Mouse (Mus musculus): Measurements from ENCODE around the gene Adam23.

Adam23 gene

DNA sequence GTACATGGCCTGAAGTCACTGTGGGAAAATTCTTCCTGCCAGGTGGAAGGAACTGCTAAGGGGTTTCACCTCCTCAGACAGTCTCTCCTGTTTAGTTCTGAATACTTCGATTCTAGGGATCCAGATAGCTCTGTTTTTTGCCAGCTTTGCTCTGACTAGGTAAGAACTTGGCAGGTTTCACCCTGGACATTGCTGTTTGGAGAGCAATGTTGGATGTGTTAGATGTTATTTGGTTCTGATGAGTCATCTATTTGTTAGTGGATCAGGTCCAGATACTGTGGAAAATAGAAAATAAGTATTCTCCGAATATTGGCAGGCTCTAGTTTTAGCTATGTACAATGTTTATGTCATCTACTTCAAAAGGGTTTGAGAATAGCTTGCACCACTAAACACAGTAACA is 41.0 kb downstream of the Adam23 start:
- no peak for DNase-seq

DNA sequence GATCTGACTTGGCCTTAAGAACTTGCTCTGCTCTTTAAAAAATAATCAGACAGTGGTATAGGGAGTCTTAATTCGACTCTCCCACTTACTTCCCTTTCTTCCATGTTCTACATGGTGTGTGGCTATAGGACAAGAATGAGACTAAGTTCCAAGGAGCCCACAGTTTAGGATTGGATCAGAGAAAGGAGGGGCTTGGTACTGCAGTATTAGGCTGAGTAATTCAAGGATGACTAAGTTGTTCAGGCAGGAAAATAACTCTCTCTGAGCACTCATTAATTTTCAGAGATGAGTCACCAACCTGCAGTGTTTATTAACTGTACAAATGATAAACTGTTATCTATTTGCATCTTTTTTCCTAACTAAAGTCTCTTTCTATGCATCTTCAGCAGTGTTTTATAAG is 45.3 kb downstream of the Adam23 start:
- DNase-seq, result no peak

DNA sequence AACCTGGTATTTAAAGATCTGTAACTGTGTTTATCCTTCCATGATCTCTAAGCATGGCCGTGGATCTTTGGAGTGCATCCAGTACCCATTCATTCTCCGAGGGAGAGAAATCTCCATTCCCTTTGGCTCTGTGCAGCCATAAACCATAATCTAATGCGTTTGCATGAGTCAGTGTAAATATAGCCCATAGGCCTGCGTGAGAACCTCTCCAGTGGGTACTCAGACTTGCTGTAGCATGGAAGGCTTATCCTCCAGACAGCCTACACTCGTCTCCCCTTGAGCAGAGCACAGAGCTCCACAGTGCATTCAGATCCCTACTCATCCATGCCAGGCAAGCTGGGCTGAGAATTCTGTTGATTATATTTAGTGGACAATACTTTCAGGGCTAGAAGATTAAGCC is 47.6 kb downstream of the Adam23 start:
- no peak for DNase-seq

DNA sequence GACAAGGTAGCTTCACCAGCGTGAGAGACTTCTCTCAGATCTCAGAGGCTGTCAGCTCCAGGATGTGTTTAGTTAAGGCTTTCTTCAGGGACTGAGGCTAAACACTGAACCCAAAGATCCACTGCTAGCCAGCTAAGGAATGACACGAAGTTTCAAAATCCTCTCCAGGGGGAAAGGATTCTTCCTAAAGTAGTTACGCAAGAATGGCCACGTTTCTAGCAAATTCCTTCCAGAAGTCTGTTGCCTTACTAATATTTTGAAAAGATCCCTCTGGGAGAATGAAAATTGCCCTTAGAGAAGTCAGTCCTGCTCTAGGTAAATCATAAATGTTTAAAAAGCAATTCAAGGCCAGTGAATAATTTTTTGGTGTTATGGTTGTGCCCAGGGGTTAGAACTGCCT is 61.7 kb downstream of the Adam23 start:
- DNase-seq, result no peak

DNA sequence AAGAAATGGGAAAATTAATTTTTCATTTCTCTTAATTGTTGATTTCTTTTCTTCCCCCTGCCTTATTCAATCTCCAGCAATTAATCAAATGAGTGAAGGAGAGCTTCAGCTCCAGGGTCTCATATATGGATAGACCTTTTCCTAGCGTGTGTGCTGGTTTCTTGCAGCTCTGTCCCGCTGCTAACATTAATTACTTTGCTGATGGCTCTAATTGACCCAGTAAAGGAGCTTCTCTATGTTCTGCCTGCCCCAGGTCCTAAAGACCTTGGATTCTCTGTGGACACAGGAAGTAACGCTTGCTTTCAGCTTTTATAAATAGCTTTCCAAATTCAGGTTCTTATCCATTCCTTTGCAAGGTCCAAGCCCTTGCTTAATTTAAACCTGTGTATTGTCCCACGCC is 63.1 kb downstream of the Adam23 start:
- DNase-seq, result no peak

DNA sequence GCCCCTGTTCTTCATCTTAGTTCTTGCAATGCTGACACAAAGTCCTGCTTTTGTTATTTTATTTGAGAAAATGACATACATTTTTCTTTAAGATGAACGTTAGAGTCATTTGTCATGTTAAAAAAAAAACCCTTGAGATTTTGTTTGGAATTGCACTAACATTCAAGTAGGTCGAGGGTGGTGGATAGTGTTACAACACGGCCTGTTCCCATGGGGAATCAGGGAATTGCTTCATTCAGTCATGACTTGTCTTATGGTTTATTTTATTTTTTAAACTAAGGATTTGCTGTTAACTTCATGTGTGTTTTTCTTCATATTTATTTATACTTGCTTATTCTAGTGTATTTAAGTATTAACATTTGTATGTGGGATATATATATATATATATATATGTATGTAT is 65.7 kb downstream of the Adam23 start:
- no peak for DNase-seq

DNA sequence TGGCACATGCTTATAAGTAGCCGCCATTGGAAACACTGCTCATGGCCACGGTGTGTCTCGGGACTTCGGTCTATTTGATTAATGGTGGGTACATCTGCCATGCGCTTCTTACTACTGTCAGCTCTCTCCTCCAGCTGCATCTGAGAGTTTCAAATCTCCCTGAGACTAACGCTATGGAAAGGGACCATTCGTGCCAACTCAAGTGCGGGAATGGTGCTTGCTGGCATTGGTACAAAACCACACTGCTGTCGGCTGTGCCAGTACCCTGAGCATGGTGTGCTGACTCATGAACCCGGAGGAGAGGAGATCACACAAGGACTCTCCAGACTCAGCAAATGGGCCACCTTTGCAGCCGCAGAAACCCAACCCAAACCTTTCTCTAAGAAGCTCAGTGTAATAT is 72.1 kb downstream of the Adam23 start:
- DNase-seq, result no peak

DNA sequence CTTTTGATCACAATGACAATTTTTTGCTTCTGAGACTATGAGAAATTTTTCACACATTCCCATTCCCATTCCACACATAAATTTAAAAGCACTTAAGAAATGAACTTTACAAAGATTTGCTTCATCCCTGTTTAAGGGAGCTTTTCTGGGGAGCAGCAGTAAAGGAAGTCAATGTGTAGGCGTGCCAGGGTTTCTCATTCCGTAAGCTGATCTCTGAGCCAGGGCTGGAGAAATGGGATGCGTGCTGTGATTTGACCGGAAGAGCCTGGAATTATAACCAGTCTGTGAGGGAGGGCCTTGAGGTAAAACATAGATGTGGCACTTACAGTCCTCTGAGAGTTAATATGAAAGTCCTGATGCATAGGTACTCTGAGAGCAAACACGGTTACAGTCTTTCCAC is 73.1 kb downstream of the Adam23 start:
- no peak for DNase-seq

DNA sequence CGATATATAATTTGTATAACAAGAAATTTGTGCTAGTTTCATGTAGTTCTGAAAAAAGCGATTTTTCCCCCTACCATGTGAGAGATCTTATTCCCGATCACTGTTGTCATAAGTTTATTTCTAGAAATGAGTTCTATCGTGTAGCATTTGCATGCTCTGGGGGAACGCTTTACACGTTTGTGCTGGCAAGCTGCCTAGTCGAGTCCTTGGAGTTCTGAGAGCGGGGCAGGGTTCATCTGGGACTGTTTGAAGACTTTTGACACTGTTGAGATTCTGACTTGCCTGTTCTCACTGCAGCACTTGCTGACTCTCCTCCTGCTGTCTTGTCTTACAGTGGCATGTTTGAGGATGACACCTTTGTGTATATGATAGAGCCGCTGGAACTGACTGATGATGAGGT is 84.2 kb downstream of the Adam23 start:
- no peak for DNase-seq

DNA sequence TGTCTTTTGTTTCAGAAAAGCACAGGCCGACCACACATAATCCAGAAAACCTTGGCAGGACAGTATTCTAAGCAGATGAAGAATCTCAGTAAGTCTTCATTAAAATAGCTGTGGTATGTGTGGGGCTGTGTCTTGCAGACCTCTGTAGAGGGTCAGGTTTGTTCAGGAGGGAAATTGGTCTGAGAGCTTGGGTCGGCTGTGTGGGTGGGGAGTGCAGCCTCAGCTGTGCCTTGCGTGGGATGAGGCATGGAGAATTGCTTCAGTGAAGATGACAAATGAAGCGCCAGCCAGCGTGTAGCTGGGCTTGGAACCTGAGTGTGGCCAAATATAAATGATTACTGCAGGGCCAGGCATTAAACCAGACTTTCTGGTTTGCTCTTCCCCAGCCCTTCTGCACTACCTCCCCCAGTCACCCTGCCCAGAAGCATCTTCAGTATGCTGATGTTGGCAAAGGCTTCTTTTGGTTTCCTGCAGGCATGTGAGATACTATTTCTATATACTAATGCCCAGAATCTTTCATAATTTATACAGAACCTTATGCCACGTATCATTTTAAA is 88.7 kb downstream of the Adam23 start:
- DNase-seq, result no peak

DNA sequence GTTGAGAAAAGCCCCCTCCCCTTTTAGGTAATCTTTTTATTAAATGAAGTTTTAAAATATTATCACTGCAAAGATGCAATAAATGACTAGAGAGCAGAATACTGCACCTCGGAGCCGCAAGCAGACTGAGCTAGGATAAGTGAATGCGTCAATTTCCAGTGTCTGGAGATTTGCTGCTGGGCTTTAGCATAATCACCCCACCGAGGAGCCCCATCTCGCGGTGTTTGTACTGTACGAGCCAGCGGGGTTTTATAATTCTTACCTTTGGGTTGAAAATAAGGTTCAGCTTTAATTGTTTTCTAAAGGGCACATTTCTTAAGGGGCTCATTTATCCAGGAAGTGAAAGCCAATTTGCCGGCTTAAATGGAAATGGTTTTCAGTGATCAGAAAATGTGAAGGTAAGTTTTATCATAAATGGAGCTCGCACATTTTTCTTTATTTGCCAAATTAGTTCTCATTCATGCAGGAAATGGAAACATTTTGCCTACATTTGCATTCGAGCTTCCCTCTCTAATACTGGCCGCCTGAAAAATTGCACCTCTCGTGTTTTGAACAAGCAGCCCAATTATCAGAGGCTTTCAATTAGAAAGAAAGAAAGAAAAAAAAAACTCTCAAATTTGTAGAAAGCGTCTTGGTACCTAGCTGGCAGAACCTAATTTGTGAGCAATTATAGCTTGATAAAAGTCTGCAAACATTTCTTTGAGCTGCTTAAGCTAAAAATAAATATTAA is 94.4 kb downstream of the Adam23 start:
- DNase-seq, result no peak

DNA sequence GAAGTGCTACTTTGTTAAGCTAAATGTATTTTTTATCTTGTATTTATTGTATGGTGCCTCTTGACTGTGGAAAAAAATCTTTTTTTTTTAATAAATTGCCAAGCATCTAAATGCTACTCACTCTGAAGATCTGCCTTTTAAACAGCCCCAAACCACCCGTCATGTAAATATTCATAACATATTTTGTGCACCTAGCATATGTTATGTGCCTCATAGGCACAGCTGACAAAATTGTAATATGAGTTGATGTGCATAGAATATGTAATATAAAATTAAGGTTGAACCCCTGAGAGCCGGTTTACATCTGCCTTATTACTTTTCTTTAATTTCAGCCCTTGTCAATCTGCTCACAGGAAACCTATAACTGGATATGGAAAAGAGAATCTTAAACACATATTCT is 98.4 kb downstream of the Adam23 start:
- no peak for DNase-seq

DNA sequence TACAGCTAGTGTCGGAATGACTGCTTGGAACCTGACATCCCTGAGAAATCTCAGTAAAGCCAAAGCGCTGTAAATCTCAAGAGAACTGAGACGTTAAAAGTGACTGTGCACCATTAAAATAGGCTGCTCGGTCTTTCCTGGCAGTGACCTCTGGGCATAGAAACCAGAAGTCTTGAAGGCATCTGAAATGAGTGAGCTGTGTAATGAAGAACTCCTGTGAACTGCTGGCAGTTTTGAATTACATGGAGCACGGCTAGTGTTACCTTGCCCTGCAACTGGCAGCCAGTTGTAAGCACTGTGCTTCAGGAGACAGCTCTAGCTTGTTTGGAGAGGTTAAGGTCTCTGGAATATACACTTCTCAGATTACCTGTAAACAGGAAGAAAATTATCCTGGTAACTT is 107.3 kb downstream of the Adam23 start:
- DNase-seq, result no peak

DNA sequence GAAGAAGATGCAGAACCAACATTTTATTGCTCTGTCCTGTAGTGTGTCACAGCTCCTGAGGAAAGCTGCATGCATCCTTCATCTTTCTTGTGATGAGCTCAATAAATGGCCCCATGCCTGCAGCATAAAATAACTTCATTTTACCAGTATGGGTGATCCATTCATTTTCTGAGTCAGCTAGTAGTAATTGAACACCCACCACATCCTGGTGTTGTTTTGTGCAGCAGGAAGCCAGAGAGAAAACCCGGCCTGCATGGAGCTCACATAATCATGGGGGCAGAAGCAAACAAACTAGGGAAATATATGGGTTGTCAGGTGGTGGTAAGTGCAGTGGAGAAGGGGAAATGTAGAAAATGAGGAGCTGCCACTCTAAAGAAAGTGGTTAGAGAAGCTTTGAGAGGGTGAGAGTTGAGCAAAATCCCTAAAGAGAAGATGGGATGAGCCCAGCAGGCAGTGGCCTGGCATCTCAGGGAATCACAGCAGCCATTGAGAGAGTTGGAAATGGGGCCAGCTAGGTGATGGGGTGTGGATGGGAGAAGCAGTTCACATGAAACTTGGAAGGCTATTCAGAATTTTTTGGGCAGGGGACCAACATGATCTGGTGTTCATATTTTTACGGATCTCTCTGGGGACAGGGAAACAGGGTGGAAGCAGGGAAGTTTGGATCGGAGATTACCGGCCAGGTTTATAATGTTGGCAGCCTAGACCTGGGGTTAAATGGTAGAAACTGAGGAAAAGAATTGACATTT is 116.3 kb downstream of the Adam23 start:
- DNase-seq, result no peak

DNA sequence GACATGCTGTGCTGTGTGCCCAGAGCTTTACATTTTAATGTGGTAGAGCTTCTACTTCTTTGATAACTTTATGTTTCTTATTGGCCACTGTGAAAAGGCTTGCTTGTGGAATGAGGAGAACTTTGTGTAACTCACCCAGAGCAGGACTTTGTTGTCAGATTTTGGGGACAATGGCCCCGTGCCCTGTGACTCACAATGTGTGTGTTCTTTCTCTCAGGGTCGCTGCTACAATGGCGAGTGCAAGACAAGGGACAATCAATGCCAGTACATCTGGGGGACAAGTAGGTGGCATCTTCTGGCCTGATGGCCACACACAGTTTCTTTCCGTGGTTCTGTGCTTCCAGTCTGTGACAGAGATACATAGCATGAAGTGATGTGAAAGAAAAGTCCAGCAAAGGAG is 118.2 kb downstream of the Adam23 start:
- no peak for DNase-seq

DNA sequence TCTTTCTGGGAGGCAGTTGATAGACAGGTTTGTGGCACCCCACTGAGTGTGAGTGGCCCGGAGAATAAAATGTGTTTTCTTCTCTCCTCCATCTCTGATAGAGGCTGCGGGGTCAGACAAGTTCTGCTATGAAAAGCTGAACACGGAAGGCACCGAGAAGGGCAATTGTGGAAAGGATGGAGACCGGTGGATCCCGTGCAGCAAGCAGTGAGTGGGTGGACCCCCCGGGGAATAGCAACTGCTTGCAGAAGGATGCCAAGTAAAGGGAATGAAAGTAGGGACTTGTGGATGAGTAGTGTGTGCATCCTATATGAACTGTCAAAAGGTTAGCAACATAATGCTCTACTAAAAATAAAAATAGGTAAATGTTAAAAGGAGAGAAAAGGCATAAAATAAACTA is 120.8 kb downstream of the Adam23 start:
- DNase-seq, result no peak

DNA sequence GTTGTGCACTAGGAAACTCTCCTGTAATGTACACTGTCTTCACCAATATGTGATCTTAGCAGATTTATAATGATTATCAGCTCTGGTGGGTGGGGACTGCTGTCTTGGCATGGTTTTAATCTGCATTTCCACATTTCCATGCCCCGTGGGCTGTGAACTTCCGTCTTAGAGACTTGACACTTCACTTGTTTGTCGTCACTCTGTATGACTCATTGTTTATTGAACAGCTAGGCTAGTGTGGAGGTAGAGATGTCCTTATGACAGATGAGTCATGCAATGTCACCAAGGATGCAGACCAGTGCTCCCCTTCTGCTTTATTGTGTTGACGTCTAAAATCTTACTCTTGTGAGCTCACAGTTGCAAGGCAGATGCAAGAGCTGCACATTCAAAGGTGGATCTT is 121.3 kb downstream of the Adam23 start:
- DNase-seq, result no peak

DNA sequence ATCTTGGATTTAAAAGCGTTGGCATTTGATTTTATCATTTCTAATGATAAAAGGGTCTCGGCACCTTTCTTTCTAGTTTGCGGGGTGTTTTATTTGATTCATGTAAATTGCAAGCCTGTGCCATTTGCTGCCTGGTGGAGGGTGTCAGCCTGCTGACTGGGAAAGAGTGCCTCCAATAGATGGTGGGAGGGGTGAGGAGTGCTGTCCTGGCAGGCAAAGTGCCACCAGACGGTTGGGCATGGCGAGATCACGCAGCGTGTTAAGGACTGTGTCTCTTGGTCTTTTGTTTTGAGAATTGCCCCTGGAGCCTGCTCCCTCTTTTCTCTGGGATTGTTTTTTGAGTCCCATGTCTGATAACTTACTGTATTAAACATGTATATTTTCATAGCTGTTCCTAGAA is 126.5 kb downstream of the Adam23 start:
- DNase-seq, result no peak

DNA sequence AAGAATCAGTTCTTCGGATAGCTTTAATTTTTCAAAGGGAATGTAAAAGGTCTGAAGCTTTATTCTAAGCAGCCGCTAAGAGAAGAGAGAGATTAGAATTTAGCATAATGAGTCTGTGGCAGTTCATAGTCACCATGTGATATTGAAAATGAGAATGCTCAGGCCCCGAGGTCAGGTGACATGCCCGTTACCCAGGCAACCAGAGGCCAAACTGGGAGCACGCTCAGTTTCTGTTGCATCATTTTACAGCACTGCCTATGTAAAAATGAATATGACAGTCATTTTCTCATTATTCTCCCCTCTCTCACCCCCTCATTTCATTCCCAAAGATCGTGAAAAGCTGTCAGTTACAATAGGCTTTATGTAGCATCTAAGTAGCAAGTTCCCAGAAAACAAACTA is 127.7 kb downstream of the Adam23 start:
- no peak for DNase-seq

DNA sequence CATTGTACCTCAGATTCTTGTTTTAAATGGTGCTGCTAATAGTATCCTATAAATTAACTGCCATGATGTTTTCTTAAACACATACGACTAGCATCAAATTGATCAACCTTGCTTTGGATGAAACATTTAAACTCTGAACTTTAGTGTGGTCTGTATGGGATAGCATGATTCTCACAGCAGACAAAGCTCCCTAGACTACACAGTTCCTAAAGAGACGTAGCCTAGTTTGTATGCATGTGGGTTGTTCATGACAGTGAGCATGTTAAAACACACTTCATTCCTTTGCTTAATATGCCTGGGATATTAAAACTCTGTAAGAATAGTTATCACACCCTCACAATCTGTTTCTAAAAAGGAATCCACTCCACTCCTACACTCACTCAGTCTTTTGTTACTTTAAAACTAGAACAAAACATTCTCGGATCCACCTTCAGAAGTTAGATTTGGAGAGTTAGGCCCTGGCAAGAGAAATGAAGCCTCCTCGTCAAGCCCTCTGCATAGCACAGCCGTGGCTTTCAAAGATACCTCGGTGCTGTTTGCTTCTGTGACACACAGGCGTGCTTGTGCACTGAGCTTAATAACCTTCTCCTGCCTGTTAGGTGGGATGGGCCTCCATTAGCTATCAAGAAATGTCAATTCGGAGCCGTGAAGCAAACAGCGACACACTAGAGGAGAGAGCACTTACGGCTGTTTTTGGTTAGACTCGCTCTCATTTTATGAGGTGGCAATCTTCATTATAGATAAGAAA is 128.3 kb downstream of the Adam23 start:
- DNase-seq, result no peak

DNA sequence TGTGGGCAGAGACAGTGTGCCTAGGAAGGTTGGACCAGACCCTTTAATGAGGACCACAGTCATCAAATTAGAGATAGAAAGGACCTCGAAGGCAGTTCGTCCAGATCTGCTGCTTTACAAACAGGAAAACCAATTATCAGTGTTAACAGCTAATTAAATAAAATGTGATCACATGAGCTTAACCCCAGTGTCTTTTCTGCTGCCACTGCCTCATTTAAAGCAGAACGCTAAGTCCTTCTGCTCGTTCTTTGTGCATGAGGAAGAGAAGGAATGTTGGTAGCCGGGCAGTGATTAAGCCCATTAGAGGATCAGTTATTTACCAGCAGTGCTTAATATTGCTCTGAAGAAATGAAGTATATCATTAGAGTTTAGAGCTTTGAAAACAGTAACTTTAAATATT is 131.1 kb downstream of the Adam23 start:
- no peak for DNase-seq

DNA sequence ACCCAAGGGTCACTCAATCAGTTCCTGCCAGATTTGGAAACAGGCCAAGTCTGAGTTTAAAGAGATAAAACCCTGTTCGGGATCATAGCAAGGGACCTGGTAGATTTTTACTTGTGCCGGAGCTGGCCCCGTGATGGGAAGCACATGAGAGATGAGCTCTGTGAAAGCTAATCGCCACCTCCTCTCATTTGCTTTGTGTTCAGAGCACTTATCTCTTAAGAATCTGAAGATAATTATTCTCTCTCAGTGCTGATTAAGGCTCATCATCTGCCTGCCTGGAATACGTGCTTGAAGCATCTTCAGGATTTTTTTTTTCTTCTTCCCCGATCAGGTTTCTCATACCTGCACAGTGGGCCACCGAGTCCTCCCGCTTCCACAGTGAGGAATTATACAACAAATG is 133.5 kb downstream of the Adam23 start:
- DNase-seq, result no peak

DNA sequence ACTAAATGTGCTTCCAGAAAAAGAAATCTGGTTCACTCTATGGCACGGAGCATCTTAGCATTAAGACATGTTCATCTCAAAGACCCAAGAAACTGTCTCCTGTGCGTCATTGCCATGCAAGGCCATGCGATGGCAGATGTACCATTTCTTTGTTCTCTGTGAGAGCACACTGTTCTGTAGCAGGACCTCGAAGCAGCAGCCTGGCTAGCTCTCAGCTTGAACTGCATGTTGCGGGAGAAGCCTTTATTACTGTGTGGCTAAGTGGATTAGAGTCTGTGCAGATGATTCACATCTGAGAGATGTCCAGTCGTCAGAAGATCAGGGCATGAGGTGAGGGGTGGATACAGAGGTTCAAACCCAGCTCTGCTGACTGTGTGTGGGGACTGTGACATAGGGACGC is 141.2 kb downstream of the Adam23 start:
- no peak for DNase-seq
